Mouse (Mus musculus) thymus, adult 2 months (tissue): Measurements from ENCODE around the gene Rhox12. TPM values are rescaled to one million over a fixed set of nuclear protein-coding genes. Genes with fewer than 3 reads are reported as not detected.

Experiments used
- DNase-seq: peaks from one replicate; pipeline ENCODE4 v3.0.0; 2021
- H3K27ac ChIP-seq: fragments of 200-500 bp; 2 replicates; pipeline ENCODE4 v1.5.1; 2012; ENCODE audit warnings: low read length, control low read depth; ENCODE audit not compliant: control insufficient read depth, insufficient read depth
- H3K27me3 ChIP-seq: fragments of 200-500 bp; 2 replicates; pipeline ENCODE4 v1.6.1; 2012; ENCODE audit warnings: mild to moderate bottlenecking, low read length, moderate library complexity, mixed read lengths; ENCODE audit not compliant: control insufficient read depth, insufficient read depth
- H3K36me3 ChIP-seq: fragments of 200-500 bp; 2 replicates; pipeline ENCODE4 v1.6.1; 2012; ENCODE audit warnings: mild to moderate bottlenecking, low read length, moderate library complexity; ENCODE audit not compliant: control insufficient read depth, insufficient read depth
- H3K4me1 ChIP-seq: fragments of 200-500 bp; replicated peaks from 2 replicates; pipeline ENCODE4 v1.6.1; 2012; ENCODE audit warnings: low read length; ENCODE audit not compliant: control insufficient read depth, insufficient read depth
- H3K4me3 ChIP-seq: fragments of 200-500 bp; 2 replicates; pipeline ENCODE4 v1.5.1; 2012; ENCODE audit warnings: mild to moderate bottlenecking, low read length, control low read depth, moderate library complexity; ENCODE audit not compliant: control insufficient read depth, insufficient read depth
- CTCF ChIP-seq: fragments of 200-500 bp; IDR thresholded peaks from 2 replicates; pipeline ENCODE4 v1.5.1; 2012; ENCODE audit warnings: mild to moderate bottlenecking, control low read depth, low read length, moderate library complexity, borderline replicate concordance; ENCODE audit not compliant: control insufficient read depth, poor library complexity, insufficient read depth; ENCODE audit errors: extremely low read depth
- POLR2A ChIP-seq: fragments of 200-500 bp; IDR thresholded peaks from 2 replicates; pipeline ENCODE4 v1.6.1; 2012; ENCODE audit warnings: mild to moderate bottlenecking, low read length, control low read depth, moderate library complexity; ENCODE audit not compliant: control insufficient read depth, poor library complexity, insufficient read depth; ENCODE audit errors: extremely low read depth
- WGBS: fragments of 180-500 bp; shearing (Covaris S2); methylation state at CpG from one replicate; pipeline ENCODE4 v1.1.7; 2018; 5-methylcytosine and 5-hydroxymethylcytosine counted together
- polyA plus RNA-seq: library from polyadenylated mRNA; depleted of rRNA; stranded (reverse); fragments of >200 nt; gene quantifications from 2 replicates; pipeline ENCODE4 v1.2.3, GENCODE M21; 2012; rRNA removed

Rhox12 gene
- polyA plus RNA-seq, 1 experiment, result 0.26 TPM

DNA sequence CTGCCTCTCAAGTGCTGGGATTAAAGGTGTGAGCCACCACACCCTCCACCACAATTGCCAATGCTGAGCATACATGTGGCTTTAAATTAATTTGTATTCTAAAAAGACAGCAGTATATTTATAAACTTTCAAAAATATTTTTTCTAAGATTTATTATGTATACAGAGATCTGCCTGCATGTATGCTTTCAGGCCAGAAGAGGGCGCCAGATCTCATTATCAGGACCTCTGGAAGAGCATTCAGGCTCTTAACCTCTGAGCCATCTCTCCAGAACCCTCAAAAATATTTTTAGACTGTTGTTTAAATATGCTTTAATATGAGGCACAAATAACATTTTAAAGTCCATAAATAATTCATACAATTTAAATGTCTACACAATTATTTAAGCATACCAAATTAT, 49.2 kb downstream of the Rhox12 start:
- TF ChIP-seq CTCF (no peak), POLR2A (no peak)
- Histone ChIP-seq H3K27me3 (no peaks in the 10 kb centered on the region), H3K4me3 (no peak overlapping the region), H3K27ac (no peak overlapping the region), H3K36me3 (no peaks in the 10 kb centered on the region), H3K4me1 (no peaks in the 10 kb centered on the region)
- DNase-seq, result no peak
- 0% methylated on average over 1 of the region's 1 CpGs for WGBS

Other genes with a start within 250 kb of the Rhox12 start
- gene Rhox8, start 232.0 kb downstream of the Rhox12 start, polyA plus RNA-seq, result not detected in 2 replicates
- gene Rhox7b, start 213.7 kb downstream of the Rhox12 start, polyA plus RNA-seq, result not detected in 2 replicates
- gene Rhox9, start 209.1 kb downstream of the Rhox12 start, polyA plus RNA-seq, result not detected in 2 replicates
- not detected in 2 replicates for gene Btg1-ps1, start 92.1 kb downstream of the Rhox12 start, polyA plus RNA-seq
- not detected in 2 replicates for gene Btg1-ps2, start 67.8 kb downstream of the Rhox12 start, polyA plus RNA-seq
- not detected in 2 replicates for gene Rhox10, start 44.4 kb downstream of the Rhox12 start, polyA plus RNA-seq
- gene Rhox11, start 25.8 kb downstream of the Rhox12 start, polyA plus RNA-seq, result not detected in 2 replicates
- gene Rhox13, start 10.3 kb upstream of the Rhox12 start, polyA plus RNA-seq, result not detected in 2 replicates
- gene Zbtb33, start 78.9 kb upstream of the Rhox12 start, polyA plus RNA-seq, result 9.1 and 10.4 TPM in 2 replicates
- 1.1 and 1.3 TPM in 2 replicates for gene Tmem255a, start 141.5 kb upstream of the Rhox12 start, polyA plus RNA-seq
- gene Atp1b4, start 205.3 kb upstream of the Rhox12 start, polyA plus RNA-seq, result not detected in 2 replicates